ENCODE assay signal across 20 mouse cellular contexts in the genomic region with DNA sequence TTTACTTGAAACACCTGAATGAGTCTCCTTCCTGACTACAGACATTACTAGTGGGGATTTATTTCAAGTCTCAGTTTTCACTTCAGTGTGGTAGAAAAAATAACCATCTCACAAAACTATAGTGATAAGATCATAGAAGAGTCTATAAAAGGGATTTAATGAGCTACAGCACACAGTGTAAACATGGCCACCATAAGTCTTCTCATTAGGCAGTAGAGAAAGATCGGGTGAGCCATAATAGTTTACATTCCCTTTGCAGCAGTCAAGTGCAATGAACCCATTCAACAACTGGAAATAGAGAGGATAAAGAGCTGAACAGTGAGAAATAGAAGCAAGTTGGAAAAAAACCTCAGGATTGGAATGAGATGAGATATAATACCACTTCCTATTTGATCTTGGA.
DNase-seq lines count a peak whose midpoint lies in the region; ATAC-seq lines count a peak whose summit lies in the region.
"Had no signal": no experiment of that assay in that cellular context is flagged by ENCODE, and none has a peak within 500 bp of the region (broad histone marks: within the 10 kb centered on the region; RNA-seq: fewer than 3 reads in every experiment).

No protein-coding gene starts in this region.

- H3K27me3 ChIP-seq in kidney, embryonic 14.5 days (ENCODE audit: control insufficient read depth, insufficient read depth, low read length) = no peaks in the 10 kb centered on the region
- H3K27me3 ChIP-seq in kidney, embryonic 15.5 days = no peaks in the 10 kb centered on the region
- H3K27me3 ChIP-seq in kidney, embryonic 16.5 days (ENCODE audit: insufficient read depth, low read length) = no peaks in the 10 kb centered on the region
- H3K27me3 ChIP-seq: Patski had no signal

- H3K4me2 ChIP-seq in kidney, embryonic 14.5 days (replicated peaks; ENCODE audit: low read depth, low read length) = no peak overlapping the region
- H3K4me2 ChIP-seq in kidney, embryonic 15.5 days = no peak overlapping the region
- no peak overlapping the region for H3K4me2 ChIP-seq in kidney, embryonic 16.5 days (replicated peaks; ENCODE audit: low read depth, low read length)

- no peaks in the 10 kb centered on the region for H3K4me1 ChIP-seq in kidney, embryonic 14.5 days (ENCODE audit: control insufficient read depth, insufficient read depth, low read length)
- no peaks in the 10 kb centered on the region for H3K4me1 ChIP-seq in kidney, embryonic 15.5 days
- no peaks in the 10 kb centered on the region for H3K4me1 ChIP-seq in kidney, embryonic 16.5 days (ENCODE audit: insufficient read depth, low read length)

- no peaks in the 10 kb centered on the region for H3K9me3 ChIP-seq in kidney, embryonic 14.5 days (ENCODE audit: control insufficient read depth, low read length)
- no peaks in the 10 kb centered on the region for H3K9me3 ChIP-seq in kidney, embryonic 15.5 days (replicated peaks)
- H3K9me3 ChIP-seq in kidney, embryonic 16.5 days (ENCODE audit: low read length) = no peaks in the 10 kb centered on the region
- H3K9me3 ChIP-seq: G1E had no signal

- no peak overlapping the region for H3K27ac ChIP-seq in kidney, embryonic 14.5 days (ENCODE audit: low read depth, low read length)
- no peak overlapping the region for H3K27ac ChIP-seq in kidney, embryonic 15.5 days
- no peak overlapping the region for H3K27ac ChIP-seq in kidney, embryonic 16.5 days (ENCODE audit: low read length)

- no peak for DNase-seq in kidney, adult 18-20 months
- DNase-seq in kidney, postnatal 4 days = no peak
- no peak for DNase-seq in kidney, postnatal 10 days
- DNase-seq: adrenal gland, adult 2 months; adrenal gland, adult 8-10 months; adrenal gland, postnatal 10 days; adrenal gland, postnatal 14 days; adrenal gland, postnatal 25 days; adrenal gland, postnatal 36 days; B cell, adult 2 months; cerebellum, adult 11 months; cerebellum, adult 11-12 months; cerebellum, adult 18-20 months had no signal

- 32% methylated on average over 1 of the region's 1 CpGs for WGBS in kidney, embryonic 14.5 days
- 33% methylated on average over 1 of the region's 1 CpGs for WGBS in kidney, embryonic 15.5 days
- 29% methylated on average over 1 of the region's 1 CpGs for WGBS in kidney, embryonic 16.5 days

- H3K9ac ChIP-seq in kidney, embryonic 14.5 days (ENCODE audit: low read depth, low read length) = no peak overlapping the region
- no peak overlapping the region for H3K9ac ChIP-seq in kidney, embryonic 15.5 days
- H3K9ac ChIP-seq in kidney, embryonic 16.5 days (replicated peaks; ENCODE audit: low read length) = no peak overlapping the region

- H3K36me3 ChIP-seq in kidney, embryonic 14.5 days (ENCODE audit: control insufficient read depth, insufficient read depth, low read length) = no peaks in the 10 kb centered on the region
- no peaks in the 10 kb centered on the region for H3K36me3 ChIP-seq in kidney, embryonic 15.5 days
- H3K36me3 ChIP-seq in kidney, embryonic 16.5 days (ENCODE audit: insufficient read depth, low read length) = no peaks in the 10 kb centered on the region
- H3K36me3 ChIP-seq: G1E had no signal

- H3K4me3 ChIP-seq in kidney, embryonic 14.5 days (ENCODE audit: low read length) = no peak overlapping the region
- no peak overlapping the region for H3K4me3 ChIP-seq in kidney, embryonic 15.5 days (replicated peaks)
- H3K4me3 ChIP-seq in kidney, embryonic 16.5 days (ENCODE audit: low read length) = no peak overlapping the region

- ATAC-seq in kidney, embryonic 14.5 days (ENCODE audit: low FRiP score, low TSS enrichment) = peak; percentile 57; the same call in 1 of the 2 replicates
- peak; percentile 76 for ATAC-seq in kidney, embryonic 15.5 days (replicated peaks; ENCODE audit: low FRiP score)
- ATAC-seq in kidney, embryonic 16.5 days (ENCODE audit: low FRiP score, low TSS enrichment) = peak; percentile 63
- ATAC-seq: activated CD4-positive, CD25-positive, alpha-beta regulatory T cell, adult 4 months; CD4-positive, CD25-positive, alpha-beta regulatory T cell, adult 4 months; Patski had no signal
